Mouse (Mus musculus): ENCODE data around the gene Ly6g6f.
A peak's percentile ranks its signal among the peaks of the same experiment; 100 is the strongest.

Ly6g6f gene

DNA sequence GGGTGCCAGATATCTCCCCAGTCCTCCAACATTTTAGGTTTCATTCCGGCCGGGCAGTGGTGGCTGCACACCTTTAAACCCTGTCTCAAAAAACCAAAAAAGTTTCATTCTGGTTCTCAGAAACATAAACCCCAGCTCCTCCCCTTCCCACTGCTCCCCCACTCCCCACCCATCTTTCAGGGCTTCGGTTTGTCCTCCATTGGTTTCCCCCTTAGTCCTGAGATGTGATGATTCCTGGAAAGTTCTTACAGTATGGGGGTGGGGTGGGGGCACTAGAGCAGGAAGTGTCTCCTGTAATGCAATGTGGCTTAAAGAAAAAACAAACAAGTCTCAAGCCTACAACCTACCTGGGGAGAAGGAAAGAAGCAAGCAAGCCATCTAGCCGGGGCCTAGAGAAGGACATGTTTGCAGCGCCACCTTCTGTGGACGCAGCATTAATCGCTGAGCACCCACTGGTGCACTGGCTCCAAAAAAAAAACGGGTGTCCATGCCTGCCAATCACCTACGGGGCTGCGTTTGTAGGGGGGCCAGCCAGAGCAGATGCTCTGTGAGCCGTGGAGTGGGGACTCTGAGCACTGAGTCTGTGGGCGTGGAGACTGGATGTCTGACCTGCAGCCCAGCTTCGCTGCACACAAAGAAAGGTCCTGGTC, 20.5 kb upstream of the Ly6g6f start:
- DNase-seq: peak; percentile 54

DNA sequence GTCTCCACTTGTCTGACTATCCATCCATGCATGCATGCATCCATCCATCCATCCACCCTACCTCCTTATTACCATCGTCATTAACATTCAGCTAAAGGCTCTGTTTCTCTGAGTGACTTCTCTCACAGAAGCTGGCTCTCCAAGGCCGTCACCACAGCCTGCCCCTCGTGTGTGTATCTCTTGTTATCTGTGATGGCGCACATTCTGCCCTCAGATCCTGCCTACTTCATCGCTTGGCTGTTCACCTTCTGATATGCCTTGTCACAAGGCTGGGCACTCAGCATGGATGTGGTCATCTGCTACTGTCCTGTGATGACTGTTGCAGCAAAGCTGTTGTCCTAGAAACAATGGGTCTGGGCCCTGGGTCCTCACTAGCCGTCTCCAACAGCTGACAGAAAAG, 19.3 kb upstream of the Ly6g6f start:
- DNase-seq: no peak

DNA sequence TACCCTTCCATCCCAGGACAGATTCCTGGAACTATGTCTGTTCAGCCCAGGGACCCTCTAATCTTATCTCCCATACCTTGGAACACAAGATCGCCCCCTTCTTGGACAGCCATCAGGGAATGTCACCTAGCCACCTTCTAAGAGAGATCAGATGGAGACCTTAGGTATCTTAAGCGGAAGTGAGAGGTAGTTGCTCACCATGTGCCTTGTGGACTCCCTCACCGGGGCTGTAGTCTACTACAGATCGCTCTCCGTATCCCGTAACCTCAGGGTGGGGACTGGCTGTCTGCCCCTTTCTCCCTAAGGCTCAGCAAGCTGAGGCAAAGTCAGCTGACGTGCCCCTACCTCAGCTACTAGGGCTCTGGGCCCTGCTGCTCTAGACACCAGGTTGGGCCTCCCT, 18.7 kb upstream of the Ly6g6f start:
- DNase-seq: no peak

DNA sequence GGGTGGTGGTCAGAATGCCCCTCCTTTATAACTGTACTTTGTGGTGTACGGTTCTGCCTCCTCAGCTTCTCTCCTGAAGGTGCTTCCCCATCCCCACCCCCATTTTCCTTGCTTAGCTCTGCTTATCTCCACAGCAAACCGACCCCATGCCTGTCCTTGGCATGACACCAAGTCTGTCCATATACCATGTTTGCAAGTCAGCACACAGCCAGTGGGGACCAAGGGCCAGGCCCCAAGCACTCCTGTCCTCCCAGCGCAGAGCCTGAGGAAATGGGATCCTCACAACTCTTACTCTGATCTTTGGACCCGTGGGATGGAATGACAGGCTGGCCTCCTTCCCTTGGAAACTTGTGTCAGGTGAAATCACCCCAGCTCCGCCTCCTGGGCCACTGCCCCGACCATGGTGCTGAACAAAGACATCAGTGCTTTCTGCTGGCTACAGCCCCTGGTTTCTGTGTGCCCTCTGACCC, 17.8 kb upstream of the Ly6g6f start:
- DNase-seq: peak; percentile 65

DNA sequence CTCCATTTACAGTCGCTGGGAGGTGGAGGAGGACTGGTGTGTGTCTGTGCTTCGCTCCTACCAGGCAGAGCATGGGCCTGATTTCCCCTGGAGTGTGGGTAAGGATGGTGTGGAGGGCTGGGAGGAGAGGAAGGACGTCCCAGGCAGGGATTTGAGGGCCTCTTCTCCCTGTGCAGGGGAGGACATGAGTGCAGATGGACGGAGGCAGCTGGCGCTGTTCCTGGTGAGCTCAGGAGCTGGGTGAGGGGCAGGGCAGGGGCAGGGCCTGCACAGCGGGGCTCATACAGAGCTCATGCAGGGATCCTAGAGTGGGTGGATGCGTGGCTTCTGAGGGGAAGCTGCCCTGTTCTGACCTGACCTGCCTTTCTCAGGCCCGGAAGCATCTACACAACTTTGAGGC, 16.9 kb upstream of the Ly6g6f start:
- no peak for DNase-seq

DNA sequence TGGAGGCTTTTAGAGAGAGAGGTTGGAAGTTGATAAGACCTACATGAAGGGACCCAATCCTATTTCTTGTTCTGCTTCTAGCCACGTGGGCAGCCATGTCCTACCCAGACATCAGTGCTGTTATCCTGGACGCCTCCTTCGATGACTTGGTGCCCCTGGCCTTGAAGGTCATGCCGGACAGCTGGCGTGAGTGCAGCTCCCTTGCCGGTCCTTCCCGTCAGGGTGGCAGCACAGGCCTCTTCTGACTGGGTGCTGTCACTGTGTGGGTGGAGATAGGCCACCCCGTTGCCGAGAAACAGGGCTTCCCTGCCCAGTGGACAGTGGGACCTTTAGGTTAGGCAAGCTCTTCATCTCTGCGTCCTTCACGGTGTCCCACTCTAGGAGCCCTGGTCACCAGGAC, 15.8 kb upstream of the Ly6g6f start:
- DNase-seq: no peak

DNA sequence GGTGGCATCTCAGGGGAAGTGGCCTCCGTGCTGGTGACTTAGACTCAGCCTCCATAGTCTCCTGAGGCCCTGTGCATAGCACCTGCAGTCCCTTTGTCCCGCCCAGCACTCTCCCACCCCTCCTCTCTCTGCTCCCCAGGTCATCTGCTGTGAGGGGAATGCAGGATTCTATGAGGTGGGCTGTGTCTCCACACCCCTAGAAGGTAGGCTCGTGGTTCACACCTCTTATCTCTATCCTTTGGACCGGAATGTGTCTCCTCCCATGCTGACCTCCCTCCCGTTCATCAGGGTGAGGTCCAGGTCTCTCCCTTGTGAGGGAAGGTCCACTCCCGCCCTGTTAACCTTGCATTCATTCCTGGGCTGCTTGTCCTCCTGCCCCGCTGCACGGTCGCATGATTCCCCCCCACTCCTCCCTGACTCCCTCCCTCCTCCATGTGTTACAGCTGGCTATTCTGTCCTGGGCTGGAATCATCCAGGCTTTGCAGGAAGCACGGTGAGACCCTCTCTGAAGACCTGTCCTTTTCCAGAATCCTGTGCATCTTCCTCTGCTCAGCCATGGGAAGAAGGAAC, 14.9 kb upstream of the Ly6g6f start:
- DNase-seq: no peak

DNA sequence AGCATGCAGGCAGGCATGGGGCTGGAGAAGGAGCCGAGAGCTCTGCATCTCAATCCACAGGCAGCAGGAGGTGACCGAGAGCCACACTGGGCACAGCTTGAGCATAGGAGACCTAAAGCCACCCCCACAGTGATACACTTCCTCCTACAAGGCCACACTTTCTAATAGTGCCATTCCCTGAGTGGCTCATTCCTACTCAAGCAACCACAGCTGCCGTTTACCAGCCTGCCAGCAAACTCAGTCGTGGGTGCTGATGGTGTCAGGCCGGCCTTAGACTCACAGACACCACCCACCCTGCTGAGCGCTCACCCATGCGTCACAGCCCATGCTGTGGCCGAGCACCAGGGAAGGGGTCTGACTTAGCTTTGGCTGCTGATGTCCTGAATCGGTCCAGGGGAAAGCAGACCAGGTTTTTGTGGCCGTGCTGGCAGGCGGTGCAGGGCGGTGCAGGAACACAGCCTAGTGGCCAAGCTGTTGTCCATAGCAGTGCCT, 11.8 kb upstream of the Ly6g6f start:
- peak; percentile 26 for DNase-seq

DNA sequence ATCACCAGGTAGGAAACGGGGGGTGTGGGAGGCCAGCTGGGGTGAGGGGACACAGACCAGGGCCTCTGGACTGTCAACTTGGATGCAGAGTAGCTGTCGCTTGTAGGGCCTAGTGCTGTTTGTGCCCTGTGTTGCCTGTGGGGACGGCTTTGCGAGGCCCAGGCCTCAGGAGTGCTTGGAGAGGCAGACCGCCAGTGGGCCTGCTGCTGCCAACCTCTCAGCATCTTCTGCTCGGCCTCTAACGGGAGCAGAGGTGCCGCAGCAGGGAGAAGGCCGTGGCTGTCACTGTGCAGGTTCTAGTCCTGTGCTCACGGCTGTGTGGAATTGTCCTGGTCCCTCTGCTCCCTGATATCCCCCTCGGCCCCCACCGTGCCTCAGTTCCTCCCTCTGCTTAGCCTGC, 11.2 kb upstream of the Ly6g6f start:
- no peak for DNase-seq

DNA sequence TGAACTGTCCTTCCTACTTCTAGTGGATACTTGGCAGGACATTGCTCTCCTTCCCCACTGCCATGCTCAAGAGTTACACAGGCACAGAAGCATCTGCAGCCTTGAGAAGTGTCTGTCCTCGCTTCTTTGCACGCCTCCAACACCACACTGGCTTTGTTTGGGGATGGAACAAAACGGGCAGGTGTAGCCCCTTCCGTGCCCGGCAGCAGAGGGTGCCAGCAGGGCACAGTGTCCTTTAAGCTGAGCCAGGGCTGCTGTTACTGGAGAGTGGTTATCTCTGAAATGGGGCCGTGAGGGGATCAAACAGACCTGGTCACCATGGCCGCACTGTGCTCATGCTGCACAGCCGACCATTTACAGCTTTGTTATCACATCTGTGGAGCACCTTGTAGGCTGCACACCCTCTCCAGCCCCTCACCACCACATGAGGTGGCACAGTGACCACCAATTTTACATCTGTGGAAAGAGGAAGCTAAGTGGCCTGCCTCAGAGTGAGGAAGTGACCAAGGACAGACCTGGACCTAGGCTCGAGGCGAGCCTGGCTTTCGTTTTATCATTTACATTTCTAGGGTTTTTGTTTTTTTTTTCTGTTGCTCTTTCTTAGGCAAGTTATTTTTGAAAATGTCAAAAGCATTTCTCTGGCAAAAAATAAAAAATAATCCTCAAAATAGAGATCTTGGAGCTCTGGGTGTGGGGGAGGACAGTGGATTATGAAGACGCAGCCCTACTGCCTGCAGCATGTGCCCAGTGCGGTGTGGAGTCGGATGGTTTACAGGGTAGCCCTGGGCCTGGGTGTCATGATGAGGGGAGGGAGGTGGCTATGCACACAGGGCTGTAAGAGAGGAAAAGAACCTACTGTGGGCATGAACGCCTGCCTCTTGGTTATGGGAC, 9.3 kb upstream of the Ly6g6f start:
- no peak for DNase-seq

DNA sequence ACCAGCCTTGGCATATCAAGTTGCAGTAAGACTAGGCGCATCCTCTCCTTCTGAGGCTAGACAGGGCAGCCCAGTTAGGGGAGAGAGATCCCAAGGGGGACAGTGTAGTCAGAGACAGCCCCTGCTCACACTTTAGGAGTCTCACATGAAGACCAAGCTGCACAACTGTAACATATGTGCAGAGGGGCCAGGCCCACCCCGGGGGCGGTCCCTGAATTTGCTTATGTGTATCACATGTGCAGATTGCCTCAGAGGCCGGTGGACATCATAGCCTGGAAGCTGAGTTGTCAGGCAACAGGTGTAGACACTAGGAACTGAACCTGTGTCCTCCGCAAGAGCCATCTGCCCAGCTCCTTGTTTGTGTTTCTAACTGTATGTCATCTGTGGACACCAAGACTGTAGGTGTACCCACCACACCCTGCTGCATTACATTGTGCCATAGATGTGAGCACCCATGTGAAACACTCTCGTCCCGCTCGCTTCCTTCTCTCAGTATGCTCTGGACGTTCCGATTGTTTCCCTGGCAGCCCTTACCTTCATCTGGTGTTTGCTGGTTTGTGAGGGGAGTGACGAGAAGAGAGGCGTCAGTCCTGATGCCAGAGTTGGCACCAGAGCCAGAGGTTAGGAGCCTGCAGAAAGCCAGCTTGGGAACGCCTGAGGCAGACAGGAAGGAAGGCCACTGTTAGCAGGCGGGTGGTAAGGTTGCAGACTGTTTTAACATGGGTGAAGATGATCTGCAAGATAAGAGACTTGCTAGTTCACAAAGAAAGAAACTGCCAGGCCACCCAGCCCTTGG, 7.2 kb upstream of the Ly6g6f start:
- no peak for DNase-seq

DNA sequence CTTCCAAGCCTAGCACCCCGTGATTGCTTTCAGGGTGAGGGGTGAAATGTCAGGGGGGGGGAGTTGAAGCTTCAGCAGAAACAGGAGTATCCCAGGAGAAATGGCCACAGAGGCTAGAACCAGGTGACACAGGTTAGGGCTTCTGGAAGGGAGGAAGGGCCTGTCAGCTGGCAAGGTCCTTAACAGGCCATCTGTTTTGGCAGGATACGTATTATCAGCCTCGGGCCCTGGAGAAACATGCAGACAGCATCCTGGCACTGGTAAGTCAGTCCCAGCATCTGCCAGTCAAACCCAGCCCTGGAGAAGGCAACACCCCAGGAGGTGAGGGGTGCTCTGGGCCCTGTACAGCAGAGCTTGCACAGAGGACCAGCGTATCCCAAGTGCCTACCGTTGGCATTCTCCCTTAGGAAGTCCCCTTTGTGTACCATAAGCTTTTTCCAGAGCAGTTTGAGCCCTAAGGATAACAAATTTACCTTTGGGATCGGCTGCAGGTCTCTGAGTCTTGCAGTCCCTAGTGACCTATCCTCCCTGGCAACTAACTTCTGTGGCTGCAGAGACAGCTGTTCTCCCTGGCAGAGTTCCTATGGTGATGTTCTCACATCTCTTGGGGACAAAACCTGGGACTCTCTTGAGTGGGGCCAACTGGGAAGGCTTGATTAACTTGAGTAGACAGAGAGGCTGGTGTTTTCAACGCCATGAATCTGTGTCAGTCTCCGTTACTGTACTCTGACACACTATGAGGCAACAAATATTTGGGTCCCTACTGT, 4.9 kb upstream of the Ly6g6f start:
- DNase-seq: peak; percentile 9

DNA sequence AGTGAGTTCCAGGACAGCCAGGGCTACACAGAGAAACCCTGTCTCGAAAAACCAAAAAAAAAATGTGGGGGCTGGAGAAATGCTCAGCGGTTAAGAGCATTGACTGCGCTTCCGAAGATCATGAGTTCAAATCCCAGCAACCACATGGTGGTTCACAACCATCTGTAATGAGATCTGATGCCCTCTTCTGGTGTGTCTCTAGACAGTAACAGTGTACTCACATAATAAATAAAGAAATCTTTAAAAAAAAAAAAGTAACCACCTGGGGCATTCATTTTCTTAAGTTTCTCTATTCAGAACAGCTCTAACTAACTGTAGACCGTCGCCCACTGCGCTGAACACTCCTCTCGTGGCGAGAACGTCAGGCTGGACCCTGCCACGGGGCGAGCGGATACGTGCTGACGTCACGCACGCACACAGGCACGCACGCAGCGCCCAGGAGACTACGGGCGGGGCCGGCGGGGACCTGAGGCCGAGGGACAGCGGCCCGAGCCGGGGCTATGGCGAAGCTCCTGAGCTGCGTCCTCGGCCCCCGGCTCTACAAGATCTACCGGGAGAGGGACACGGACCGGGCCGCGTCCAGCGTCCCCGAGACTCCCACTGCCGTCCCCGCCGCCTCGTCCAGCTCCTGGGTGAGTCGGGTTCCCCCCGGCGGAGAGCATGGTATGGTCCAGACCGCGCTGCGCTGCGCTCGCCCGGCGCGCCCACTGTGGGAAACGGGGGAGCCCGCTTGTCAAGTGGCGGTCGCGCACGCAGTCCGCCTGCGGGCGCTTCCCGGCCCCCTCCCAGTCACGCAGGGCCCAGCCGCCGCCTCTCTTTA, 3.6 kb upstream of the Ly6g6f start, which contains the start of gene Abhd16a:
Gene Abhd16a (plus strand): TSS at position 439 of the 820 bp plus-strand sequence.
- peak; percentile 97 for DNase-seq

DNA sequence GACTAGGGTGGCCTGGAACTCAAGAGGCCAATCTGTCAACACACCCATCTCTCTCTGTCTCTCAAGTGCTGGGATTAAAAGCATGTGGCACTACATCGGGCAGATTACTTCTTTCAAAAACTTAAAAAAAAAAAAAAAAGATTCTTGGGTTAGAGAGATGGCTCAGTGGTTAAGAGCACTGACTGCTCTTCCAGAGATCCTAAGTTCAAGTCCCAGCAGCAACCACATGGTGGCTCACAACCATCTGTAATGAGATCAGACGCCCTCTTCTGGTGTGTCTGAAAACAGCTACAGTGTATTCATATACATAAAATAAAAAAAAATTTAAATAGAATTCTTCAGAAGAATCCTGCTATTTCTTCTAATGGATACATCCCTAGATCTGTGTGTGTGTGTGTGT, 2.7 kb upstream of the Ly6g6f start:
- no peak for DNase-seq

DNA sequence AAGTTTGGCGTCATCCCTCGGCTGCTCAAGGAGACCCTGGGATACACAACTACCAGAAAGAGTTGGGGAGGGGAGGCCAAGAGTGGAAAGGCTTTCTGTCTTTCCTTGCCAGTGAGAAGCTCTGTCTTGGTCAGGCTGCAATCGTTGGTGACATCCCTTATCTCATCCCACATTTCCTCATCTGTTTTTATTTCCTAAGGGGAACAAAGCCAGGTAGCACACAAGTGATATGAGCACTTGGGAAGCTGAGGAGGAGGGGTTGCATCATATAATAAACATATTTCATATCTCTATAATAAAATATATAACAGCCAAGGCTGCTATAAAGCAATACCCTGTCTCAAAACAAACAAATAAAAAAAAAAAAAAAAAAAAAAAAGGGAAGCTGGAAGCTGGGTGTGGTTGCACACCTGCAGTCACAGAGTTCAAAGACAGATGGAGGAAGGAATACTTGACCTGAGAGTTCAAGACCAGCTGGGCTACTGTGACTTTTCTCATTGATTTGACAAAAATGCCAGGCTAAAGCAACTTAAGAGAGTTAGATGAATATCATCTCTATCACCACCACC, 1.4 kb downstream of the Ly6g6f start:
- no peak for DNase-seq

DNA sequence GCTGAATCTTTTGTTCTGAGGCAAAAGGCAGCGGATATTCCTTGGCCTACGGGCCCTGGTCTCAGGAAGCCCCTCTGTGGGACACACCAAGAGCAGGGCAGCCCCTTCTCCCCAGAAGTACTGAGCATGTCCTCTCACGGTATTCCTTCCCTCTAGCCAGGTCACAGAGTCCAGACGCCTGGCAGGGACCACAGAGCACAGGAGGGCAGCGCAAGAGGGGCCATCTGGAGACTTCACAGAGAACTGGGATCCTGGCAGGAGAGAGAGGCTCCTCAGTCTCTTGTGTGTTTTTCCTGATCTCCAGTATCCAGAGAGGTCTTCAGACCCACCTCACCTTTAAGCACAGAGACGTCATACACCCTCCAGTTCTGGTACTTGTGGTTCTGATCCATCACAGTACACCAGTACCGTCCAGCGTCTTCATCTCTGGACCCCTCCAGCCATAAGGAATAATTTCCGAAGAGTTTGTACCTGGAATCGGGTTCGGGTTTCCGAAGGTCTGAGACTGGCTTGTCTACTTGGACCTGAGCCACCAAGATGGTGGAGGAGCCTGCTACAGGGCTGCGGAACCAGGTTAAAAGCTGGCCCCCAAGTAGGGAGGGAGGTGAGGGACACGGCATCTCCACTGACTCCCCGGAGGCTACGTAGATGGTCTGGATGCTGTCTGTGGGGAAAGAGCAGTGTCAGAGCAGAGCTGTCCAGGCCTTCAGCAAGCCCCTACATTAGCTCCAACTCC, 2.4 kb downstream of the Ly6g6f start:
- DNase-seq: no peak

DNA sequence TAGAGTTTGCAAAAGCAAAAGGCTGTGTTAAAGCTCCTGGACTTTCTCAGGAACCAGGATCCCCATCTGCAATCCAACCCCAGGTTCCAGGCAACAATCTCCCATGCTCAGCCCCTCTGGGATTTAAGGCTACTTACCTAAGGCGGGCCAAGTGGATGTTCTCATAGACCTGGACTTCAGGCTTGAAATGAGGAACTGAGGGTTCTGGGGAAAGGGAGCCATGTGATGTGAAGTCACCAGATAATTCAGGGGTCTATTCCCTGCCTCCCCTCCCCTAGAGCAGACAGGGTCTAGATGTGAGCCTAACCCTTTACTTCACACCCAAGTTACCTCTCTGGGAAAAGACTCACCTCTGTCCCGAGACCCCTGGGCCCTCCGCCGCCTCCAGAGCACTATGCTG, 4.7 kb downstream of the Ly6g6f start:
- no peak for DNase-seq

DNA sequence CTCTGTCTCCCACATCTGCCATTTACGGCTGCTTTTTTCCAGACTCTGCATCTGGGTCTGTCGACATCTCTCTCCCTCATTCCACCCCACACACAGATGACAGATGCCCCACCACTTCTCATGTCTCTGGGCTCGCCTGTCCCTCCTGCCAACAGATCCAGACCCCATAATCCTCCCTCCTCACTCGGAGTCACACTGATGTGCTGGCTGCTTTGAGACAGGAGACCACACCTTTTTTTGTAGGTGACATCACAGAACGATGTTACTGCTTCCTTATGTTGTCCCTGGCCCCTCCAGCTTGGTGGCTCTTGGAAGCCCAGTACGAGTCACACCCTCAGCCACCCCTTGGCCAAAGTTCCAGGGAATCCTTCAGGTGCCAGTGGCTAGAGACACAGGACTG, 5.2 kb downstream of the Ly6g6f start:
- DNase-seq: no peak

DNA sequence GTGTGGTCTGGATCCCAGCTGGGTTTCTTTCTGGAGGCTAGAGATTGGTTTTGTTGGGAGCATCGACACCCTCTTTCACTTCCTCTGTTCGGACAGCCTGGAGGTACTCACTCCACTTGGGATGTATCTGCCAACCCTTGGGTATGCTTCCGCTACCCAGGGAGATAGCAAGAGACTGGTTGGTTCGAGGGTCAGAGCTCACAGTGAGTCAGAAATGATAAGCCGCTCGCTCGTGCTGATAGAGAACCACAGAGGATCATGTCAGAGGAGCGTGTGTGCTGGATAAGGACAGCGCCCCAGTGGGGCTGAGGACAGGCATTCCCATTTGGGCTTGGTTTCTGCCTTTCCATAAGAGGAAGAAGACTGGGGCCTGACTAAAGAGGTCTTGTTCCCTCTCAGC, 5.6 kb downstream of the Ly6g6f start:
- no peak for DNase-seq

DNA sequence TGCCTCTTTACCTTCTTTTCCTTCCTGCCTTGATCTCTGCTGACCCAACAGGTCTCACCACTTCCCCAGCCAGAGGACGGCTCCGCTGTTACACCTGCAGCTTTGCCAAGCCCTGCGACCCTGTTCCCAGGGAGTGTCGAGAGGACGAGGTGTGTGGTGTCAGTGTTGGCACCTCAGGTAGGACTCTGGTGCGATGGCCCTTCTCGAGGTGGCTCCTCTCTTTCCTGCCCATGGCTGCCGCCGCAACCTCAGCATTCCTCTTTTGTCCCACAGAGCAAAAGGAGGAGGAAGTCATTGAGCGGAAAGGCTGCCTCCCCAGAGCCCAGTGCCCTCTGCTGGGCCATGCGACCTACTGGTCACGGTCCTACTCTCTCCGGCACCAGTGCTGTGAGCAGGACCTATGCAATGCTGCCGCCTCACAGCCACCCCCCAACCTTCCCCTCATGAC, 7.6 kb downstream of the Ly6g6f start, which contains the start of gene Ly6g6d:
Gene Ly6g6d (minus strand): TSS at position 280 of the 448 bp plus-strand sequence.
- DNase-seq: peak; percentile 80
